Mouse (Mus musculus) myocyte (in vitro differentiated cells): ENCODE results near the gene Gpcpd1.

Source experiments
- CEBPB ChIP-seq: IDR thresholded peaks from 2 replicates; pipeline ENCODE4 v1.6.1; 2011; ENCODE audit warnings: mild to moderate bottlenecking, moderate library complexity; ENCODE audit not compliant: poor library complexity, insufficient read depth, severe bottlenecking
- E2F4 ChIP-seq: IDR thresholded peaks from one replicate; pipeline ENCODE4 v1.6.1; 2011; ENCODE audit warnings: mild to moderate bottlenecking, control low read depth, moderate library complexity; ENCODE audit not compliant: insufficient read depth
- MAX ChIP-seq: IDR thresholded peaks from one replicate; pipeline ENCODE4 v1.6.1; 2011; ENCODE audit warnings: low read depth, mild to moderate bottlenecking, control low read depth
- MYOD1 ChIP-seq, 3 experiments: IDR thresholded peaks; one replicate each; pipeline ENCODE4 v1.6.1; 2011; ENCODE audit warnings: control low read depth in 2 of 3, low read depth in 2 of 3, mild to moderate bottlenecking in 2 of 3, moderate library complexity in 1 of 3; ENCODE audit not compliant: insufficient read length in 2 of 3, control insufficient read depth in 1 of 3
- MYOG ChIP-seq, 3 experiments: IDR thresholded peaks; one replicate each; pipeline ENCODE4 v1.6.1; 2011; ENCODE audit warnings: control low read depth in 2 of 3, low read depth in 2 of 3, mild to moderate bottlenecking in 2 of 3; ENCODE audit not compliant: insufficient read length in 2 of 3, control insufficient read depth in 1 of 3, insufficient read depth in 1 of 3
- POLR2A ChIP-seq: IDR thresholded peaks from one replicate; pipeline ENCODE4 v1.6.1; 2011; ENCODE audit warnings: low read depth, mild to moderate bottlenecking, control low read depth, moderate library complexity; ENCODE audit not compliant: insufficient read length
- POLR2AphosphoS2 ChIP-seq: IDR thresholded peaks from one replicate; pipeline ENCODE4 v1.6.1; 2011; ENCODE audit warnings: low read depth, control low read depth; ENCODE audit not compliant: insufficient read length
- REST ChIP-seq: IDR thresholded peaks from one replicate; pipeline ENCODE4 v1.6.1; 2011; ENCODE audit warnings: mild to moderate bottlenecking, control low read depth, moderate library complexity; ENCODE audit not compliant: insufficient read depth, insufficient read length
- SRF ChIP-seq: IDR thresholded peaks from one replicate; pipeline ENCODE4 v1.6.1; 2011; ENCODE audit warnings: low read depth; ENCODE audit not compliant: control insufficient read depth, insufficient read length
- TCF12 ChIP-seq: IDR thresholded peaks from one replicate; pipeline ENCODE4 v1.6.1; 2011; ENCODE audit warnings: mild to moderate bottlenecking, control low read depth; ENCODE audit not compliant: poor library complexity, insufficient read depth, severe bottlenecking
- TCF3 ChIP-seq: IDR thresholded peaks from one replicate; pipeline ENCODE4 v1.6.1; 2011; ENCODE audit warnings: low read depth, control low read depth; ENCODE audit not compliant: insufficient read length
- USF1 ChIP-seq: IDR thresholded peaks from one replicate; pipeline ENCODE4 v1.6.1; 2011; ENCODE audit warnings: low read depth, mild to moderate bottlenecking, control low read depth, moderate library complexity

- TF ChIP-seq E2F4 (no peak), POLR2A (no peak), TCF3 (no peak), MYOD1 (IDR thresholded peaks at IDR 0.05; ENCODE audit: control insufficient read depth in 1 of 3, insufficient read length in 2 of 3, low read depth in 2 of 3) (no peak), MYOG (IDR thresholded peaks at IDR 0.05; ENCODE audit: control insufficient read depth in 1 of 3, insufficient read depth in 1 of 3, insufficient read length in 2 of 3, low read depth in 2 of 3) (no peak), USF1 (no peak), POLR2AphosphoS2 (no peak), TCF12 (no peak), MAX (no peak), CEBPB (no peak), SRF (no peak), REST (no peak)
Measured at GRCm38 (mm10) chr2:132509261-132509660, 78.3 kb downstream of the Gpcpd1 start.
